Mouse (Mus musculus) c-Kit-positive CD71-positive TER-119-negative erythroid progenitor cells, embryonic 14.5 days (primary cell): ENCODE results near the gene Scnn1a.
A peak's percentile ranks its signal among the peaks of the same experiment; 100 is the strongest.

ENCODE experiments used
- DNase-seq: peaks from one replicate; pipeline ENCODE4 v3.0.0-alpha.2; 2013; ENCODE audit warnings: low read depth

Scnn1a gene

DNA sequence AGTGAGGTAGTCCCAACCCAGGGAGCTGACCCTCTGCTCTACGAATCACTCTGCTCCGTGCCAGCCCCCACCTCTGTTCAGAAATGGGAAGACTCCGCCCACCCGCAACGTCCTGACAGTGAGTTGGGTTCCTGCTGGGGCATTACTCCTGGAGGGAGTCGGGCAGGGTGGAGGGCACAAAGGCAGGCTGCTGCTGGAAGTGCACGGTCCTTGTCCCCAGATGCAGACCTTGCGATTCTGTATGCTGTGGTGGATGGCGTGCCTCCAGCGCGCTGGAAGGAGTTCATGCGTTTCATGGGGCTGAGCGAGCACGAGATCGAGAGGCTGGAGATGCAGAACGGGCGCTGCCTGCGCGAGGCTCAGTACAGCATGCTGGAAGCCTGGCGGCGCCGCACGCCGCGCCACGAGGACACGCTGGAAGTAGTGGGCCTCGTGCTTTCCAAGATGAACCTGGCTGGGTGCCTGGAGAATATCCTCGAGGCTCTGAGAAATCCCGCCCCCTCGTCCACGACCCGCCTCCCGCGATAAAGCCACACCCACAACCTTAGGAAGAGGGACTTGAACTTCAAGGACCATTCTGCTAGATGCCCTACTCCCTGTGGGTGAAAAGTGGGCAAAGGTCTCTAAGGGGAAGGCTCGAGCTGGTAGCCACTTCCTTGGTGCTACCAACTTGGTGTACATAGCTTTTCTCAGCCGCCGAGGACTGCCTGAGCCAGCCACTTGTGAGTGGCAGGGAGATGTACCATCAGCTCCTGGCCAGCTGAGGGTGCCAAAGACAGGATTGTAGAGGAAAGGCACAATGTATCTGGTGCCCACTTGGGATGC lies 41.2 kb downstream of the Scnn1a start:
- DNase-seq = no peak

DNA sequence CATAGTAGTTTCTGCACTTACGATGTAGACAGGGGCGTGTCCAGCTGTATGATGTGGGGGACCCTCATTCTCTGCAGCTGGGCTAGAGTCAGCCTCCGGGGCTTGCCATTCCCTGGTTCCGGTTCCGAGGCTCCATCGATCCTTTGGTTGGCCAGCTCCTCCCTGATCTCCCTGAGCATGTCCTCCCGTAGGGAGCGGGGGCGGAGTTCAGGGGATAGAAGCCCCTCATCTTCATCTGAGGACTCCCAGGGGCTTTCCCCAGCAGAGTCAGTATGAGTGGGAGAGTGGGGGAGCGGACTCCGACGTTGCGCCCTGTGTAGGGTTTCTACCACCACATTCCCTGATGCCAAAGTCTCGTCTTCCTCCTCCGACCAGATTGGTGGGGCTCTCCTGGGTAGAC lies 42.6 kb downstream of the Scnn1a start:
- DNase-seq = no peak

- DNase-seq = no peak
These were observed 43.2 kb downstream of the Scnn1a start for GRCm38 (mm10) chr6:125363451-125364242.

DNA sequence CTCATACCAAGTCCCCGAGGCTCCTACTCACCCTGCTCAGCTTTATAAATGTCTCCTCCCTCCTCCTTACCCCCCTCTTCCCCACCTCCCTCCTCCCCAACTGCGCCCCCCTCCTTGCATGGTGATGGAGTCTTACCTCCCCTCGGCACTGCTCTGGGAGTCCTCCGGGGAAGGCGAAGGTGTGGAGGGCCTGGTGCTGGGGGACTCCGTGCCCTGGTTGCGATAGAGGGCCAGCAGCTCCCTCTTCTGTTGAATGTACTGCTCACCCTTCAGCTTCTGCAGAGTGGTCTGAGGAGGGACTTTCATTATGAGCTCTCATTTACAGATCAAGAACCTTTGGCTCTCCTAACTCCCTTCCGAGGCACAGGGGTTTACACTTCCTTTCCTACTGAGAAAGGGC lies 44.0 kb downstream of the Scnn1a start:
- DNase-seq = no peak

DNA sequence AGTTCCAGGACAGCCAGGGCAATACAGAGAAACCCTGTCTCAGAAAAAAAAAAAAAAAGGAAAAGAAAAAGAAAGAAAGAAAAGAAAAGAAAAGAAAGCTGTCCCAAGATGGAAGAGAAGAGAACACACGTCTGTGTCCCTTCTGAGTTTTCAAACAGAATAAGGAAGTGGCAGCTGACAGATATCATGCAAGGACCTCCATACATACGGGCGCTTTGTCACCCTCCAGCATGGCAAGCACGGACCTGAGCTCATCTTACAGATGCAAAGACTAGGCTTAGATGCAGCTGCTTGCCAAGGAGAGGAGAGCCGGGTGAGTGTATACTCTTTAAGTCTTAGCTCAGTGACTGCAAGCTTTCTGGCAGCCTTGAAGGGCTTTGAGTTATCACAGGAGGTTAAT lies 45.1 kb downstream of the Scnn1a start:
- no peak for DNase-seq

DNA sequence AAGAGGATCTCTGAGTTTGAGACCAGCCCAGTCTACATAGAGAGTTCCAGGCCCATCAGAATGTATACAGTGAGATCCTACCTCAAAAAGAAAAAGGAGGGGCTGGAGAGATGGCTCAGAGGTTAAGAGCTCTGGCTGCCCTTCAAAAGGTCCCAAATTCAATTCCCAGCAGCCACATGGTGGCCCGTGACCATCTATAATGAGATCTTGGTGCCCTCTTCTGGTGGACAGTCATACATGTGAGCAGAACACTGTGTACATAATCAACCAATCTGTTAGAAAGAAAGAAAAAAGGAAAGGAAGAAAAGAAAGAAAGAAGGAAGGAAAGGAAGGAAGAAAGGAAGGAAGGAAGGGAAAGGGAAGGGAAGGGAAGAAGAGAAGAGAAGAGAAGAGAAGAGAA lies 45.7 kb downstream of the Scnn1a start:
- no peak for DNase-seq

GRCm38 (mm10) chr6:125367758-125368371 lies 47.4 kb downstream of the Scnn1a start:
- DNase-seq = no peak

- no peak for DNase-seq
These were observed 56.6 kb downstream of the Scnn1a start for GRCm38 (mm10) chr6:125377042-125377441.

DNA sequence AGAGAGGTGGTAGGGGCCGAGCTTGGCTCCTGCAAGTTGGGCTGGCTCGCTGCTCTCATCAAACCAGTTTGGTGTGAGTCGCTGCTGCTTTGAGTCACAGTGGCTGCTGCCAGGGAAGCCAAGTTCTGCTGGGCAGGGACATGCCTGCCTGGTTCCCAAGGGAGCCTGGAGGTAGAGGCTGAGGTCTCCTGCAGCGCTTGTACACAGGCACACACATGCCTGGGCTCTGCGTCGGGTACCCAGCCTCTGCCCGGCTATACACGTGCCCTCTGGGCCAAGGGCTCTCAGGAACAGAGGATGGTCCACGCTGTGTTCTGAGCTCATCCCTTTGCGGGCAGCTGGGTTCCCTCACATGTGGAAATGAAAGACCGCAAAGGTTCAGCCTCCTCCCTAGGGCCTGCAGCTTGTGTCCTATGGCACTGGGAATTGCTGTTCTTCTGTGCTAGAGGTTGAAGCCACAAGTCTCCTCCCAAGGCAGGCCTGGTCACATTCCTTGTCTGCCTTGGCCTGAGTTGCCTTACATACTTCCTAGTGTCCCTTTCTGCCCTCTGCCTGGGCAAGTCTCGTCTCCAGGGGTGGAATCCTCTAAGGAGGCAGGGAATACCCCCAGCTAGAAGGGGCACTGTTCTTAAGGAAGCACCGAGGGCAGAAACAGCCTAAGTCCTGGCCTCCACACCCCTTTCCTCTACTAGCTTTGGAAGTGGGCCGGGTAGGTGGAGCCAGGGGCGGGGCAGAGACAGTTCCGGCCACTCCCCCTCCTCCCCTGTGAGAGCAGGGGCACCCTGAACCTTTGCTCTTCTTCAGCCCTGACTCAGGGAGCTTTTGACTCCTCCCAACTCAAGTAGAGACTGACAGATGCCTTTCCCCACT lies 57.4 kb downstream of the Scnn1a start:
- DNase-seq = peak; percentile 46

GRCm38 (mm10) chr6:125378621-125379020 lies 58.2 kb downstream of the Scnn1a start:
- DNase-seq = no peak

DNA sequence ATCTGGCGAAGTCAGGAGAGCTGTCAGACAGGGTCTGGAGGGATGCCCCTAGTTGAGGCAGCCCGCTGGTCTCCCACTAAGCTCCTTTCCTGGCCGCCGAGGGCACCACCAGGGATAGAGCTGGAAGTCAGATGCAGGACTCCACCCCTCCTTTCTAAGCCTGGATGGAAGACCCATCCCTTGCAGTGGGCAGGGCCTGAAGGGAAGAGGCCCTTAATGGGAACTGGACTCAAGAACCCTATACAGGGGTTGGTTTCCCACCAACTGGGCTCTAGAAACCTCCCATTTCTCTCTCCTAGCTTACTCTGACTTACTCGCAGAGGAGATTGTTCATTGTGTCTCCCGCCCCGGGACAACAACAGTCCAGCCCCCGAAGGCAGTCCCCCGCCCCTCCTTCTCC lies 59.3 kb downstream of the Scnn1a start:
- DNase-seq = no peak

DNA sequence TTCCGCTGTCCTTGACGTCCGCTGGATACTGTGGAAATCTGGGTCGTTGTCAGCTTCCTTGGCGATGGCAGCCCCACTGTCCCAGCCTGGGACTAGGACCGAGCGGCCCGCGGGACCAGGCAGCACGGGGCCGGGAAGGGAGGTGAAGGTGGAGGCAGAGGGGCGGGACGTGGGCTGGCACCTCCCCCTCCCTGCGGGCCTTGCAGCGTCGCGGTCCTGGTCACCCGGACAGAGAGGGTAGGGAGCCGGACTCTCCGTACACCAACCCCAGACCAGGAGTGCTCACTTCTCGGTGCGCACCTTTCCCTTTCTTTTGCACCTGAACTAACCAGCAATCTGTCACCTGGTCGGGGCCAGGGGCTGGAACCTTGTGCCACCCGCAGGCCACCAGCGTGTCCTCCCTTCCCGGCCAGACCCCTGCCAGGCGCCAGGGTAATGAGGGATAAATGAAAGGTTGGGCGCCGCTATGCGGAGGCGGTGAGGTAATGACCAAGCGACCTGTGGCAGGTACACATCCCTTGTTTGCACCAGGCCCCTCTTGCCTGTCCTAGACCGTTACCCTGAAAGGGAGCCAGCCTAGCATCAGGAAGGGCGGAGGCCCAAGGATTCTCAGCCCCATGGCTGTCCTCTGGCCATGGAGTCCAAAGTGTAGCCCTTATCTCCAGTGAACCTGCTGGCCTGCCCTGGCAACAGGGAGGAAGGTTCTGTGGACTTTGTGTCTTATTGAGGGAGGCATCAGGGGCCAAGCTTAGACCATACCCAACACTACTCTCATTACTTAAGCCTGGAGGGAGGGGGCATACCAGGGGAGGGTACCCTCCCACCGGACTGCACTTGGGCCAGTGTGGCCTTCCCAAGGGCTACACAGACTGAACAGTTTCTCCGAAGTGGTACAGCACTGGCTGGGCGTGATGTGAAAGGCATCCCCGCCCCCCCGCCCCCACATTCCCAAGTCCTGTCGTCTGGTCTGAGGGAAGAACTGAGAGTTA lies 60.2 kb downstream of the Scnn1a start, which contains the start of gene Plekhg6:
Plekhg6 (minus strand) TSS at position 422 of the 989 bp plus-strand sequence.
- no peak for DNase-seq

- DNase-seq = no peak
These were observed 61.6 kb downstream of the Scnn1a start for GRCm38 (mm10) chr6:125382024-125382423.

- DNase-seq = no peak
These were observed 64.9 kb downstream of the Scnn1a start for GRCm38 (mm10) chr6:125385066-125385974.

DNA sequence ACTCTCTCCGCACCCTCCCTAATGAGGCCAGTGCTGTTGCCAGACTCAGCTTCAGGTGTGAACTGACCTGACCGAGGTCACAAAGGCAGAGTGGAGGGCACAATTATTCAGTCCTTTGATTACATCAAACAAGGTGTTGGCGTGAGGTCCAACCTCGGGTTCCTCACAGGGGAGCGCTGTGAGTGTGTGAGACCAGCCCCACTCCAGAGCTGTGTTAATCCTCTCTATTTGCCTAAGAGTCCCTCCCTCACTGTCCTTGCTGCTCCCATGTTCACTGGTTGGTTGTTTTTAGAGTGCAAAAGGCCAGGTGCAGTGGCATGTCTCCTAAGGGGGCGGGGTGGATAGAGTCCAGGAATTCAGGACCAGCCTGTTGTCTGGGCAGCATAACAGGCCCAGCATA lies 65.6 kb downstream of the Scnn1a start:
- no peak for DNase-seq

DNA sequence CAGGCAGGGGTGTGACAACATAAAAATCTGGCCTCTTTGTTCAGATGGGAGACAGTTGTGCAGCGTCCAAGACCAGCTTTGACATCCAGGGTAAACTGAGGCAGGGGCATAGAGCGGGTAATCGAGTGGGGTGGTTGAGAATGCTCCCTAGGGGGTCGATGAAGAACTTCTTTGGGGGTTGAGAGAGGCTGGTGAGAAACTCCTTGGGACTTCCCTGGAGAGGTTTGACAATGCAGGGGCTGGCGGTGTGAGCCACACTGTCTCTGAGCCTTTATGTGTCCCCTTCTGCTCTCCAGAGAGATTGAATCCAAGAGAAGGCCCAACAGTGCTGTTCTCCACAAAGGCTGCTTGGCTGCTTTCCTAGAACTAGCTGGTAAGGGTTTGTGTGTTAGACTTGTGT lies 69.4 kb downstream of the Scnn1a start:
- no peak for DNase-seq
